Mouse (Mus musculus) large intestine, adult 2 months (tissue): ENCODE data around the gene Gak. TPM values are rescaled to one million over a fixed set of nuclear protein-coding genes. Genes with fewer than 3 reads are reported as not detected.
"Not testable (repeated sequence)": the region's sequence is repeated elsewhere in the genome, so short reads cannot be mapped to it uniquely, and the experiment has no call there.

ENCODE experiments used
- DNase-seq: peaks from one replicate; pipeline ENCODE4 v3.0.0-alpha.2; 2012; ENCODE audit warnings: low read depth, low spot score
- WGBS: fragments of 180-500 bp; shearing (Covaris S2); methylation state at CpG from one replicate; pipeline ENCODE4 v1.1.7; 2018; 5-methylcytosine and 5-hydroxymethylcytosine counted together
- polyA plus RNA-seq: library from polyadenylated mRNA; depleted of rRNA; stranded (reverse); fragments of >200 nt; gene quantifications from 2 replicates; pipeline ENCODE4 v1.2.3, GENCODE M21; 2012

The Gak gene
- polyA plus RNA-seq, 1 experiment: 102 TPM

DNA sequence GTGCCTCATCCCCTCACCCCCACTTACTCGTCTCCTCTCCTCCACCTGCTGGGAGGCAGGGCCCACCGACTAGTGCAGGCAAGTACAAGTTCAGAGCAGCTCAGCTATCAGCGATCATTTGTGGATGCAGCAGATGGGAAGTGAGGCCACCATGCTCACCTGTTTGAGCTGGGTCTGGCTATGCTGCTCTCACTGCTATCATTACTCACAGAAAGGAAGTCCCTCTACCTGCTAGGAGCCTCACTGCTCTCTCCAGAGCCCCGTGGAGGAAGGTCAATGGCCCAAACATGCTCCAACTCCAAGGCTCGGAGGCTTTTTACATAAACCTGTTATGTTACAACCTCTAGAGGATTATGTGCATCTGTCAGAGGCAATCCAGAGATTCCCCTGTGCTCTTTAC, 27.9 kb upstream of the Gak start:
- WGBS: 78% methylated on average over 5 of the region's 5 CpGs
- no peak for DNase-seq

- 93% methylated on average over 15 of the region's 15 CpGs for WGBS
- DNase-seq: no peak
These were observed 26.5 kb upstream of the Gak start for GRCm38 (mm10) chr5:108655891-108656650.

DNA sequence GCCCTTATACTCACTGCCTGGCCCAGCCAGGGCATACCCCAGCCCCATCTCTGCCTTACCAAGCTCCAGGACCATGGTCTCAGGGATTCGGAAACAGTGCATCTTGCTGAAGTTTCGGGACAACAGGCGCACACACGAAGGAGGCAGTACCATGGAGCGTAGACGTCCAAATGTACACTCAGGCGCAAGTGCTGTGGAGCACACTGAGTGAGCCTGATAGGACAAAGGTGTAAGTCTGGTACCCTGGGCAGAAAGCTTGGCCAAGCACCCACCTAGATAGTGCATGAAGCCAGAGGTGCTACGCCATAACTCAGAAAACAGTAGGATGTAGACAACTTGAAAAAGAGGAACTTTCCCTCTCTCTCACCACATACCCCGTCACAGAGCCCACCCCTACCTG, 25.8 kb upstream of the Gak start:
- WGBS: 95% methylated on average over 9 of the region's 9 CpGs
- DNase-seq: no peak

DNA sequence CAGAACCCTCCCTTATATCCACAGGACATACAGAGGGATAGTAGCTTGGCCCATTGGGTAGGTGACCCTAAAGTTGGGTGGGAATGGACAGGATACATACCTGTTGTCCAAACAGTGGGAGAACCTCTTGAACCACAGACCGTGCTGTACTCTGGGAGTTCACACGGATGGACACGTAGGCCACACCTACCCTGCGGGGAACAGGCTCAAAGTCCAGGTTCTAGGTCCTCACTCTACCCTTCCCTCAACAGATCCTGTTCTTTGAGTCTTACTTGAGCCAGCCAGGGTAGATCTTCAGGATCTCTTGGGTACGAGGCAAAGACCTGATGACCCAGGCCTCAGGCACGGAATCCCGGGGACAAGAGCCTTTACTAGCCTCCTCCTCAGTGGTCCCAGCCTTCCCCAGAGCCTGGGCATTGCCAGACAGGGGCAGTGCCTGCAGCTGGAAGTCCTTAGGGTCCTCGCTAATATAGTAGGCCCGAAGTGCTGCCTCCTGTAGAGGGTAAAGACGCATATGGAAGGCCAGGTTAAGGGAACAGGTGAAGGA, 25.0 kb upstream of the Gak start:
- 73% methylated on average over 10 of the region's 10 CpGs for WGBS
- no peak for DNase-seq

DNA sequence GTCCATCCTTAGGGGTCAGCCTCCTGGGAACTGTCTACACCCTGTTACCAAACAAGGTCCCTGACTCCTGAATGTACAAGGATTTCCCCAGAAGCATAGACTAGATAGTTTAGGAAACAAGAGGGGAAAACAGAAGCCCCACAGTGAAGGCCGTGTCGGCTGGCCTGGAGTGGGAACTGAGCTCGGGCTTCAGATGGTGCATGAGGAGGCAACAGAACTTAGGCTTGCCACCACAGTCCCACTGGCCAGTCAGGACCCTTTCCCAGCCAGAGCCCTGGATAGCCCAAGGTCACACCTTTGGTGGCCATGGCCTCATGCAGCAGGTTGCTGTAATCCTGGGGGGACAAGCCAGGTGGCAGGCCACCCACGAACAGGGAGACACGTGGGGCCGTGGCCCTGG, 23.8 kb upstream of the Gak start:
- no peak for DNase-seq
- 91% methylated on average over 6 of the region's 6 CpGs for WGBS

DNA sequence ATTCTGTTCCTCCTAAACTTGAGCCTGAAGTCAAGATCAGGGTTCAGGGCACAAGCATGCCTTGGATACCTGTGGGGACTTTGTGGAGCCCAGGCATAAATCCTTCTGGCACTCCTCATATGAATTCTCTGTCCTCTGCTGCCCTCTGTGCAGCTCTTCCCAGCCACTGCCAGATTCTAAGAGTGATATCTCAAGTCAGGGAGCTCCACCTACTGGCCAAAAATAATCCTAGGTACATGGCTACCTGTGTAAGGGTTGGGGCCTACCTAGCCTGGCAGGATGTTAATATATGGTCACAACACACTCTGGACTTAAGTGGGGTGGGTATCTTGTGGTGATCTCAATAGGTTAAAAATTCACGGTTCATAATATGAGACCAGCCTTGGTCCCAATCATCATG, 22.3 kb upstream of the Gak start:
- DNase-seq: peak; percentile 56
- 60% methylated on average over 1 of the region's 1 CpGs for whole genome bisulfite sequencing

DNA sequence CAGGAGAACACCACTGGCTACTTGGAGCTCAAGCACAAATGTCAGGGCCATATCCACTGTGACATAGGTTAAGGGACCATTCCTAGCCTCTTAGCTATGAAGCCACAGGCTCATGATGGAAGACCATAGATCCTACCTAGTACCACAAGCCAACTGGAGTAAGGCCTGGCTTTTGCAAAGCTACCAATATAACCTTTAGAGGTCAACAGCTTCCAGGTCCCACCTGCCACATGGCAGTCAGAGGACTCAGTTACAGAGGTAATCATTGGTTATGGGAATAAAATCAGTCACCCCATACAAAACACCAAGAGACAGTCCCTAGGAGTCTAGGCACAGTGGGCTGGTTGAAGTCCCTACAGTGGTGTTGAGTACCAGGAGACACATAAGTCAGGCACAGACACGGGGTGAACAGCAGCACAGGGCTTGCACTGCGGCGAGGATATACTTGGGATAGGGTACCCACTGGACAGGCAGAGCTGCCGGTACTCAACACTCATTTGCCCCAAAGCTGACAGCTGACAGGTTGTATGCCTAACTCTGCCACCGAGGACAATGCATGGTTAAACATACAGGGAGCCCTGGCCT, 21.7 kb upstream of the Gak start:
- no peak for DNase-seq
- WGBS: 84% methylated on average over 5 of the region's 5 CpGs

GRCm38 (mm10) chr5:108650341-108650740, 20.8 kb upstream of the Gak start:
- DNase-seq: no peak
- WGBS: 93% methylated on average over 7 of the region's 7 CpGs

DNA sequence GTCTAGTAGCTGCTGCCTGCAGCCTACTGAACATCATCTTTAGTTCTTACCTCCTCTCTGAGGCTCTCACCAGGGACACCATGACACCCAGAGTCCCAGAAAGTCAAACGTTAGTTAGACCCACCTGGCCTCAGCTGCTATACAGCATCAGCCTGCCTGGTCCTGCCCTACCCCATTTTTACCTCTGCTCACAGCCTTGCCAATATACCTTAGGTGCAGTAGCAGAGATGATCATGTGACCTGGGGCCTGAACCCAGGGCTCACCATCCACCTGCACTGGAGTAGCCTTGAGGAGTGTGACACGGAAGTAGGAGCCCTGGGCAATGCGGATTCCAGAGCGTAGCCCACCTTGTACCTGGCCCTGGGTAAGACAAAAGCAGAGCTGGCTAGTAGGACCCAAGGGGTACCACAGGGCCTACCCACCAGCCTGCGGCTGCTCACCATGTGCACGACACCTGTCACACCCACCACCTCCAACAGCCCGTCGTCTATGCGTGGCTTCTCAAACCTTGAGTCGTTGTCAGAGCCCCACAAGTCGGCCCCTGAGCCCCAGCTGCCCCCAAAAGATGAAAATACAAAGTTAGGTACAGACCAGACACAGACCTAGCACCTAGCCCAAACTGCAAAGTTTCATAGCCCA, 19.5 kb upstream of the Gak start:
- no peak for DNase-seq
- 91% methylated on average over 11 of the region's 11 CpGs for WGBS

DNA sequence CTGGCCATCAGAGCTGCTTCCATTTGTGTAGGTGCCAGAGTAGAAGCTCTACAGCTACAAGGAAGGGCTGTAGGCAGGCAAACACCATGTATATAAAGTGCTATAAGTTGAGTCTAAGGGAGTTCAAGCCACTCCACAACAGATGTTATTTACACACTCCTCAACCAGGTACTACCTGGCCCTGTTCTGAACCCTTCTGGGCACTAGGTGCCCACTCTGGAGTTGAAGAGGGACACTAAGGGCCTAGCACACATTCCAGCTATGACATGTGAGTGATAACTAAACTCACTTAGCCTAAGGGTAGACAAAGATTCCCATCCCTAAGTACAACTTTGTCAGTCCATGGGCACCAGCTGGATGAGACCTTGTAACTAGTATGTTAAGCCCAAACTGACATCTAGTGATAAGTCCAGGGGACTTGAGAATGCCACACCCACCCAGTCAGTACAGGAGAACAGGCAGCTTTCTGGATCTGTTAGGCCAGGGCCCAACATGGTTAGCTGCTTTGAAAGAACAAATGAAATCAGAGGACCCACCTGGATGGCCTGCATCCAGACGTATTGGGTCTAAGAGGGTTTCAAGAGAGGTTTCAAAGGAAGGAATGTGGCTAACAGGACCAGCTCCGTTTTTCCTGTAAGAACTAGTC, 18.4 kb upstream of the Gak start:
- 95% methylated on average over 2 of the region's 2 CpGs for WGBS

DNA sequence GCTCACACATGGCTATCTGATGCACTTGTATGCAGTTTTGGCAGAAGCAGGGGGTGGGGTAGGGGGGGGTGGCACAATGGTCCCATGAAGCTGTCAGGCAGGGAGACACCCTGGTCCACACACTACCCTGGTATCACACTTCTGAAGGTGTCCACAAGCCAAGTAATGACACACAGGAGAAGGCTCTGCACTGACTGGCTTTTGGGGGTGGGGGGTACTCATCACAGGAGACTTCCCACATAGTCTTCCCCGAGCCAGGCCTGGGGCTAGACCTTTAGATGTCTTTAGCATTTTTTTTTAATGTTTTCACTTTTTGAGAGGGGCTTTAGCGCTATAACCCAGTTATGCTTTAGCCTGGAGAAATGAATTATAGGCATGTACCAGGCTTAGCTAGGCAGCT, 17.8 kb upstream of the Gak start:
- no peak for DNase-seq
- 95% methylated on average over 2 of the region's 2 CpGs for WGBS

More for the DNA sequence above, 18.4 kb upstream of the Gak start:
- no peak for DNase-seq

GRCm38 (mm10) chr5:108646343-108646660, 16.7 kb upstream of the Gak start:
- DNase-seq: no peak
- WGBS: 80% methylated on average over 3 of the region's 3 CpGs

- 85% methylated on average over 9 of the region's 9 CpGs for WGBS
- no peak for DNase-seq
These were observed 16.2 kb upstream of the Gak start for GRCm38 (mm10) chr5:108645651-108646342.

DNA sequence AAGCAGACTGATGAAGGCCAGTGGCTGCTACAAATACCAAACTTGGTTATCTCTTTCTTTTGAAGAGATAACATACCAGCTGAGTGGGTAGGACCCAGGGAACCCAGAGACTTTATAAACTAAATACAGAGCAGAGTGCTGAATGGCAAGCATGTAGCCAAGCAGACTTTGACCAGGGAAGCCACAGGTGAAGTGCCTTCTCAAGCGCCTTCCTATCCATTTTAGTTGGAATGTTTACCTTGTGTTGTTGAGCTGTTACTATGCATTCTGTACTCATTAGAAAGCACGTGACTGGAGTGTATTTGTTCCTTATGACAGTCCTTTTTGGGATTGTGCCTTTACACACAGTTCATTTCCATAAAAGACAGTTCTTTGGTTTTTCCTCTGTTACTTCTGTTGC, 14.1 kb upstream of the Gak start:
- peak; percentile 38 for DNase-seq
- 36% methylated on average over 2 of the region's 2 CpGs for WGBS

- no peak for DNase-seq
- WGBS: 68% methylated on average over 4 of the region's 4 CpGs
These were observed 6.6 kb upstream of the Gak start for GRCm38 (mm10) chr5:108636172-108636571.

DNA sequence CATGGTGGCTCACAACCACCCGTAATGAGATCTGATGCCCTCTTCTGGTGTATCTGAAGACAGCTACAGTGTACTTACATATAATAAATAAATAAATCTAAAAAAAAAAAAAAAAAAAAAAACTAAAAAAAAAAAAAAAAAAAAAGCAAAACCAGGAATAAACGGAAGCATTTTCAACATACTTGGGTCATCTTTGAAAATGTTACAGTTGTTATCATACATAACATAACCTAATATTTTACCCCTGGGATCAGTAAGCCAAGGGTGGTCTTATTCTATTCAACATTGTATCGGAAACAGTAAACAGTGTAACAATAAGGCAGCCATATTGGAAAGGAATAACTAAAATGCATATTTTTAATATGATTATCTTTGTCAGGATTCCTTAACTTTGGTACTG, 4.5 kb upstream of the Gak start:
- not testable (repeated sequence) for DNase-seq
- 72% methylated on average over 3 of the region's 3 CpGs for WGBS

DNA sequence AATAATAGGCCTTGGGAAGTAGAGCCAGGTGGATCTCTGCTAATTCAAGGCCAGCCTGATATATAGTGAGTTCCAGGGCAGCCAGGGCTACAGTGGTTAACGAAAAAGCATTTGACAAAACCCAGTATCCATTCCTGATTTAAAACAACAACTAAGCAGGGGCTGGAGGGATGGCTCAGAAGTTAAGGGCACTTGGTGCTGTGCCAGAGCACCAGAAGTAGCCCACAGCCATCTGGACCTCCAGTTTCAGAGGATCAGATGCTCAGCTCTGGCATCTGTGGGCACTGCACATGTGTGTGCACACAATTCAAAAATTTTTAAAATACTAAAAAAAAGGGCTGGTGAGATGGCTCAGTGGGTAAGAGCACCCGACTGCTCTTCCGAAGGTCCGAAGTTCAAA, 4.1 kb upstream of the Gak start:
- no peak for DNase-seq
- 86% methylated on average over 4 of the region's 4 CpGs for WGBS

DNA sequence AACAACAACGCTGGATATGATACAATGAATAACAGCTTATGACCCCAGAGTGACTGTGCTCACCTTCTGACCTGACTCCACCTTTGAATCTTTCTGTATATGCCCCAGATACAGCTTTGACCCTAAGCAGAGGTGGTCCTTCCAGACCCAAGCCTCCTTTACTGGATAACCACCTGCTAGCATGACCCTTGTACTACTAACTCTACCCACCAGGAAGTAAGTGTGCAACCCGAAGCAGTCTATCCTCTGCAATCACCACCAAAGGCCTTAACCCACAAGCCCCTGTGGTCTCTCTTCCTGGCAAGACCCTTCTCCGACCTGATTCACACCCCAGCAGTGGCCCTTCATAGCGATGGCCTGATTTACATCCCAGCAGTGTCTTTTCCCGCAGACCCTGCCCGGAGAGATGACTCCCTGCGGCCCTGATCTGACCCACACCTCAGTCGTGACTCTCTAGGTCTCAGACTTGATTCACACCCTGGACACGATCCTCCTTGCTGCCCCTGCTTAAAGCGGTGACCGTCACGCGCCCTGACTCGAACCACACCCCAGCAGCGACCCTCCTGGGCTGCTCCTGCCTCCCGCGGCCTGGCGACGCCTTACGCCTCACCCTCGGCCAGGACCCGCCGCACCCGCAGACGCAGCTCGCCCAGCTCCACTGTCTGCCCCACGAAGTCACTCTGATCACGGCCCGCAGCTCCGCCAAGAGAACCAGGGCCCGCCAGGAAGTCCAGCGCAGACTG, 493 bp downstream of the Gak start:
- peak; percentile 28 for DNase-seq
- WGBS: under 1% methylated on average over 32 of the region's 32 CpGs

DNA sequence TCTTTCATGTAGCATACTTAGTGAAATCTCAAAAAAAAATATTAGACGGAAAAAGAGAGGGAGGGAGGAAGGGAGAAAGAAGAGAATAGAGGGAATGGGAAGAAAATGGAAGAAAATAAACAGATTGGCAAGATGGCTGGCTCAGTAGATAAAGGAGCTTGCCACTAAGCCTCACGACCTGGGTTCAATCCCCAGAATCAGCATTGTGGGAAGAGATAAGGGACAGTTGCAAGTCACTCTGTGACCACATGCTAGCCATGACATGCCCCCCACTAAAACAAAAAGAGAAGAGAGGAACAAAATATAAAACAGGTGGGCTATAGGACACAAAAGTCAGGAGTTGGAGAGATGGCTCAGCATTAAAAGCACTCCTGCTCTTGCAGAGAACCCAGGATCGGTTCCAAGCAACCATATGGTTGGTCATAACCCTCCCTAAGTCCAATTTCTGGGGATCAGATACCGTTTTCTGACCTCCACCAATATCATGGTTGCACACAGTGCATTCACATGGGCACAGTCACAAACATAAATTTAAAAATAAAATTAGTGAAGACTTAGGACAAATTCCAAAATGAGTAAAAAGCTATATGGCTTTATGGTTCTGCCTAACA, 3.4 kb downstream of the Gak start:
- DNase-seq: no peak
- 73% methylated on average over 4 of the region's 4 CpGs for WGBS
